23 mouse cellular contexts compared by ENCODE assay signal in genomic region chr3:135757888-135758287, GRCm38 (mm10).
"Had no signal": no experiment of that assay in that cellular context is flagged by ENCODE, and none has a peak within 500 bp of the region (broad histone marks: within the 10 kb centered on the region; RNA-seq: fewer than 3 reads in every experiment).

No protein-coding gene starts in this region.

- H3K9ac ChIP-seq: liver, embryonic 15.5 days; liver, postnatal 0 days; lung, embryonic 15.5 days; midbrain, embryonic 12.5 days; neural tube, embryonic 13.5 days; neural tube, embryonic 15.5 days had no signal

- H3K9me3 ChIP-seq: liver, embryonic 15.5 days; lung, embryonic 15.5 days; midbrain, embryonic 10.5 days; midbrain, embryonic 12.5 days; neural tube, embryonic 13.5 days; neural tube, embryonic 15.5 days had no signal

- H3K27ac ChIP-seq: liver, embryonic 15.5 days; lung, embryonic 15.5 days; macrophage; midbrain, embryonic 10.5 days; midbrain, embryonic 12.5 days; neural tube, embryonic 13.5 days; neural tube, embryonic 15.5 days had no signal

- H3K4me3 ChIP-seq: liver, embryonic 15.5 days; lung, embryonic 15.5 days; midbrain, embryonic 10.5 days; midbrain, embryonic 12.5 days; myocyte; neural tube, embryonic 13.5 days; neural tube, embryonic 15.5 days had no signal

- ATAC-seq: liver, postnatal 0 days; lung, postnatal 0 days; midbrain, embryonic 16.5 days had no signal

- H3K4me2 ChIP-seq: liver, embryonic 15.5 days; lung, embryonic 15.5 days; midbrain, embryonic 12.5 days; neural tube, embryonic 13.5 days; neural tube, embryonic 15.5 days had no signal

- H3K27me3 ChIP-seq: liver, embryonic 15.5 days; lung, embryonic 15.5 days; midbrain, embryonic 12.5 days; neural tube, embryonic 13.5 days; neural tube, embryonic 15.5 days had no signal

- DNase-seq: liver, postnatal 0 days; lung, adult 2 months; lung, postnatal 14 days; lung, postnatal 36 days; midbrain, embryonic 14.5 days; retina, postnatal 1 day; right cerebral cortex, adult 18-20 months; right cerebral cortex, postnatal 25 days; right cerebral cortex, postnatal 4 days; spleen, adult 18-20 months; thymus, adult 18-20 months; thymus, postnatal 14 days; thymus, postnatal 36 days had no signal

- H3K4me1 ChIP-seq: liver, embryonic 15.5 days; lung, embryonic 15.5 days; midbrain, embryonic 10.5 days; midbrain, embryonic 12.5 days; neural tube, embryonic 13.5 days; neural tube, embryonic 15.5 days had no signal

- H3K36me3 ChIP-seq: liver, embryonic 15.5 days; lung, embryonic 15.5 days; midbrain, embryonic 10.5 days; midbrain, embryonic 12.5 days; neural tube, embryonic 13.5 days; neural tube, embryonic 15.5 days had no signal
